23 mouse cellular contexts compared by ENCODE assay signal in the genomic region with DNA sequence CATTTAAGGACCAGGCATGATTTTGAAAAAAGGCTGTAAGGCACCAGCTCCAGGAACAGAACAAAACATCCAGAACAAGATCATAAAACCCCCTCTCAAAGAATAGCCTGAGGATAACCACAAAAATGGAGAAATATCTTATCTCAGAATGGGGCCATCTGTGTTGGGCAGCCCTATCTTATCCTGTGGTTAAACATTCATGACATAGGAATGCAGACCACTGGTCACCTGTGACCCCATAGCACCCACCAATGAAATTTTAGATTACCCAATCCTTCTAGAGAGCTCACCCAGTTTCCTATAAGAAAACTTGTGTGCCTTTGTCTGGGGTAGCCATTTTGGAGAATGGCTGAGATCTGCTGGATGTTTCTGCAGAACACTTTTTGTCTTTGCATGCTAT. TPM values are rescaled to one million over a fixed set of nuclear protein-coding genes. Genes with fewer than 3 reads are reported as not detected.
"Had no signal": no experiment of that assay in that cellular context is flagged by ENCODE, and none has a peak within 500 bp of the region (broad histone marks: within the 10 kb centered on the region; RNA-seq: fewer than 3 reads in every experiment).

No protein-coding gene starts in this region.

- H3K36me3 ChIP-seq: kidney, embryonic 15.5 days; limb, embryonic 10.5 days; limb, embryonic 13.5 days; liver, embryonic 12.5 days; liver, embryonic 15.5 days; lung, embryonic 15.5 days; midbrain, embryonic 12.5 days; midbrain, embryonic 15.5 days; neural tube, embryonic 12.5 days; neural tube, embryonic 15.5 days had no signal

- H3K27me3 ChIP-seq: kidney, embryonic 15.5 days; limb, embryonic 13.5 days; liver, embryonic 12.5 days; liver, embryonic 15.5 days; lung, embryonic 15.5 days; midbrain, embryonic 12.5 days; midbrain, embryonic 15.5 days; neural tube, embryonic 12.5 days; neural tube, embryonic 15.5 days had no signal

- H3K4me2 ChIP-seq: kidney, embryonic 15.5 days; limb, embryonic 13.5 days; liver, embryonic 12.5 days; liver, embryonic 15.5 days; lung, embryonic 15.5 days; midbrain, embryonic 12.5 days; midbrain, embryonic 15.5 days; neural tube, embryonic 12.5 days; neural tube, embryonic 15.5 days had no signal

- ATAC-seq: liver, embryonic 12.5 days; midbrain, embryonic 15.5 days had no signal

- H3K9me3 ChIP-seq: kidney, embryonic 15.5 days; limb, embryonic 10.5 days; limb, embryonic 13.5 days; liver, embryonic 12.5 days; liver, embryonic 15.5 days; lung, embryonic 15.5 days; midbrain, embryonic 12.5 days; midbrain, embryonic 15.5 days; neural tube, embryonic 12.5 days; neural tube, embryonic 15.5 days had no signal

- H3K4me3 ChIP-seq: kidney, embryonic 15.5 days; limb, embryonic 10.5 days; limb, embryonic 13.5 days; liver, embryonic 12.5 days; liver, embryonic 15.5 days; lung, embryonic 15.5 days; midbrain, embryonic 12.5 days; midbrain, embryonic 15.5 days; neural tube, embryonic 12.5 days; neural tube, embryonic 15.5 days had no signal

- DNase-seq: kidney, adult 2 months; kidney, postnatal 10 days; kidney, postnatal 36 days; liver; lung, adult 18-20 months; lung, postnatal 10 days; lung, postnatal 36 days; right cerebral cortex, adult 18-20 months; right cerebral cortex, postnatal 14 days; right cerebral cortex, postnatal 4 days; thymus, postnatal 4 days had no signal

- H3K9ac ChIP-seq: kidney, embryonic 15.5 days; limb, embryonic 13.5 days; liver, embryonic 12.5 days; liver, embryonic 15.5 days; lung, embryonic 15.5 days; midbrain, embryonic 12.5 days; midbrain, embryonic 15.5 days; neural tube, embryonic 12.5 days; neural tube, embryonic 15.5 days had no signal

- H3K4me1 ChIP-seq: kidney, embryonic 15.5 days; limb, embryonic 10.5 days; limb, embryonic 13.5 days; liver, embryonic 12.5 days; liver, embryonic 15.5 days; lung, embryonic 15.5 days; midbrain, embryonic 12.5 days; midbrain, embryonic 15.5 days; neural tube, embryonic 12.5 days; neural tube, embryonic 15.5 days had no signal

- H3K27ac ChIP-seq: kidney, embryonic 15.5 days; limb, embryonic 10.5 days; limb, embryonic 13.5 days; liver, embryonic 12.5 days; liver, embryonic 15.5 days; lung, embryonic 15.5 days; midbrain, embryonic 12.5 days; midbrain, embryonic 15.5 days; neural tube, embryonic 12.5 days; neural tube, embryonic 15.5 days had no signal

RNA-seq across cellular contexts. Expression of gene Tktl2, which starts 9.0 kb away (rescaled TPM):
- polyA plus RNA-seq: kidney, adult 2 months; kidney, embryonic 15.5 days; limb, embryonic 10.5 days; limb, embryonic 13.5 days; liver, embryonic 12.5 days; liver, embryonic 15.5 days; lung, embryonic 15.5 days; neural tube, embryonic 12.5 days; neural tube, embryonic 15.5 days; stomach, embryonic 14.5 days; thymus, postnatal 0 days had no signal
